Comparison of ENCODE assay signal across 34 mouse cellular contexts in the genomic region with DNA sequence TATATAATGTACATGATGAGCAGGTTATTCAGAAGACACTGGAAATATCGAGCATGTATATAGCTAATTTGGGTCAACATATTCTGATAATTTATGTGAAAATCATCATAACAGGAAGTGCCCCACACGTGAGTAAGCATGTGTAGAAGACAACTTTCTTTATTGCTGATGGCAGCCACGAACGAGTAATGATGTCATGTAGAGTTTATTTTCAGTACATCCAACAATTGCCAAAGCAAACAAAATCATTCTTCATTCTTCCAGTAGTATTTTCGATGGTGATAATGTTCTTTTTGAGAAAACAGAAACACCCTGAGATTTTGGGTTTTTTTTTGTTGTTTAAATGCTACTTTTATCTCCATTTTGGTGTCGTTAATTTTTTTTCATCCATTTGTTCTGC. TPM values are rescaled to one million over a fixed set of nuclear protein-coding genes. Genes with fewer than 3 reads are reported as not detected.
"Had no signal": no experiment of that assay in that cellular context is flagged by ENCODE, and none has a peak within 500 bp of the region (broad histone marks: within the 10 kb centered on the region; RNA-seq: fewer than 3 reads in every experiment).

No protein-coding gene starts in this region.

- ATAC-seq: hindbrain, embryonic 16.5 days; hindbrain, postnatal 0 days; inflammation-experienced regulatory T-cells, adult 6 months; intestine, embryonic 15.5 days; intestine, embryonic 16.5 days; intestine, postnatal 0 days had no signal

- H3K9me3 ChIP-seq: heart, embryonic 10.5 days; heart, embryonic 12.5 days; heart, embryonic 13.5 days; heart, embryonic 15.5 days; hindbrain, embryonic 10.5 days; hindbrain, embryonic 12.5 days; hindbrain, embryonic 13.5 days; hindbrain, embryonic 15.5 days; intestine, embryonic 15.5 days; kidney, embryonic 15.5 days had no signal

- H3K4me3 ChIP-seq: heart, embryonic 10.5 days; heart, embryonic 12.5 days; heart, embryonic 13.5 days; heart, embryonic 15.5 days; hindbrain, embryonic 10.5 days; hindbrain, embryonic 12.5 days; hindbrain, embryonic 13.5 days; hindbrain, embryonic 15.5 days; intestine, embryonic 15.5 days; kidney, embryonic 15.5 days; layer of hippocampus, adult 2 months; left cerebral cortex, adult 2 months had no signal

- H3K27ac ChIP-seq: heart, embryonic 10.5 days; heart, embryonic 13.5 days; heart, embryonic 15.5 days; hindbrain, embryonic 10.5 days; hindbrain, embryonic 12.5 days; hindbrain, embryonic 13.5 days; hindbrain, embryonic 14.5 days; hindbrain, embryonic 15.5 days; hindbrain, postnatal 0 days; intestine, embryonic 15.5 days; kidney, embryonic 15.5 days; layer of hippocampus, adult 2 months; left cerebral cortex, adult 2 months had no signal

- H3K9ac ChIP-seq: heart, embryonic 12.5 days; heart, embryonic 13.5 days; heart, embryonic 15.5 days; hindbrain, embryonic 12.5 days; hindbrain, embryonic 13.5 days; hindbrain, embryonic 14.5 days; hindbrain, embryonic 15.5 days; intestine, embryonic 15.5 days; kidney, embryonic 15.5 days had no signal

- H3K4me2 ChIP-seq: heart, embryonic 11.5 days; heart, embryonic 12.5 days; heart, embryonic 13.5 days; heart, embryonic 15.5 days; hindbrain, embryonic 12.5 days; hindbrain, embryonic 13.5 days; hindbrain, embryonic 14.5 days; hindbrain, embryonic 15.5 days; intestine, embryonic 15.5 days; kidney, embryonic 15.5 days had no signal

- H3K36me3 ChIP-seq: heart, embryonic 10.5 days; heart, embryonic 12.5 days; heart, embryonic 13.5 days; heart, embryonic 15.5 days; hindbrain, embryonic 10.5 days; hindbrain, embryonic 12.5 days; intestine, embryonic 15.5 days; kidney, embryonic 15.5 days had no signal

- H3K4me1 ChIP-seq: heart, embryonic 10.5 days; heart, embryonic 12.5 days; heart, embryonic 13.5 days; heart, embryonic 15.5 days; hindbrain, embryonic 10.5 days; hindbrain, embryonic 12.5 days; hindbrain, embryonic 13.5 days; intestine, embryonic 15.5 days; kidney, embryonic 15.5 days had no signal

- DNase-seq: heart, postnatal 10 days; heart, postnatal 14 days; heart, postnatal 36 days; heart, postnatal 4 days; kidney, adult 11 months; kidney, adult 18-20 months; kidney, adult 2 months; kidney, adult 9 months; kidney, postnatal 10 days; kidney, postnatal 14 days; kidney, postnatal 25 days; kidney, postnatal 36 days; kidney, postnatal 4 days; layer of hippocampus, adult 9-11 months; layer of hippocampus, postnatal 36 days had no signal

- H3K27me3 ChIP-seq: heart, embryonic 12.5 days; heart, embryonic 13.5 days; heart, embryonic 15.5 days; hindbrain, embryonic 12.5 days; hindbrain, embryonic 13.5 days; hindbrain, embryonic 15.5 days; intestine, embryonic 15.5 days; kidney, embryonic 15.5 days had no signal

RNA-seq across cellular contexts. Expression of gene Pcdh17, which starts 37.2 kb away (rescaled TPM):
- polyA plus RNA-seq: inflammation-experienced regulatory T-cells, adult 6 months had no signal
